Mouse (Mus musculus) midbrain, embryonic 12.5 days (tissue): ENCODE results near the gene Gm8947. TPM values are rescaled to one million over a fixed set of nuclear protein-coding genes. Genes with fewer than 3 reads are reported as not detected.
"Not testable (repeated sequence)": the region's sequence is repeated elsewhere in the genome, so short reads cannot be mapped to it uniquely, and the experiment has no call there.

Experiments
- ATAC-seq: fragments of 200-750 bp; cut with Nextera tagmentation; 2 replicates; pipeline ENCODE4 v1.8.0; 2017; ENCODE audit warnings: low read depth, moderate TSS enrichment, moderate library complexity; ENCODE audit not compliant: low FRiP score
- H3K27ac ChIP-seq: fragments of 300-500 bp; sonication (generic); replicated peaks from 2 replicates; pipeline ENCODE4 v1.5.1; 2016; ENCODE audit warnings: mild to moderate bottlenecking
- H3K27me3 ChIP-seq: fragments of 300-500 bp; sonication (generic); 2 replicates; pipeline ENCODE4 v1.6.1; 2016; ENCODE audit warnings: mild to moderate bottlenecking
- H3K36me3 ChIP-seq: fragments of 300-500 bp; sonication (generic); 2 replicates; pipeline ENCODE4 v1.6.1; 2016
- H3K4me1 ChIP-seq: fragments of 300-500 bp; sonication (generic); 2 replicates; pipeline ENCODE4 v1.6.1; 2016
- H3K4me2 ChIP-seq: fragments of 300-500 bp; sonication (generic); replicated peaks from 2 replicates; pipeline ENCODE4 v1.6.1; 2016; ENCODE audit warnings: mild to moderate bottlenecking, moderate library complexity
- H3K4me3 ChIP-seq: fragments of 300-500 bp; sonication (generic); 2 replicates; pipeline ENCODE4 v1.5.1; 2016; ENCODE audit warnings: mild to moderate bottlenecking
- H3K9ac ChIP-seq: fragments of 300-500 bp; sonication (generic); replicated peaks from 2 replicates; pipeline ENCODE4 v1.6.1; 2016; ENCODE audit warnings: mild to moderate bottlenecking, moderate library complexity
- H3K9me3 ChIP-seq: fragments of 300-500 bp; sonication (generic); 2 replicates; pipeline ENCODE4 v1.6.1; 2016; ENCODE audit warnings: mild to moderate bottlenecking
- WGBS: fragments of 180-500 bp; shearing (Covaris S2); methylation state at CpG from one replicate; pipeline ENCODE4 v1.1.7; 2016; 5-methylcytosine and 5-hydroxymethylcytosine counted together
- polyA plus RNA-seq: library from polyadenylated mRNA; unstranded; fragments of >200 nt; fragmentation: Nextera tagmentation; extraction: Ambion mirVana; gene quantifications from 2 replicates; pipeline ENCODE4 v1.2.1, GENCODE M21; 2016

Gene Gm8947
- polyA plus RNA-seq, 1 experiment from 2014 or later: not detected

- Histone ChIP-seq H3K9ac (no peak overlapping the region), H3K27me3 (no peaks in the 10 kb centered on the region), H3K4me2 (no peak overlapping the region), H3K36me3 (no peaks in the 10 kb centered on the region), H3K27ac (no peak overlapping the region), H3K9me3 (no peaks in the 10 kb centered on the region), H3K4me1 (peaks cover 22% of the 10 kb centered on the region), H3K4me3 (no peak overlapping the region)
- 32% methylated on average over 8 of the region's 8 CpGs for WGBS
- ATAC-seq: no peak
These were observed 26.1 kb upstream of the Gm8947 start for GRCm38 (mm10) chr1:151166031-151166430.

GRCm38 (mm10) chr1:151167297-151168047 is 24.7 kb upstream of the Gm8947 start:
- H3K36me3 ChIP-seq: no peaks in the 10 kb centered on the region
- peak; percentile 69 for ATAC-seq
- WGBS: 11% methylated on average over 12 of the region's 12 CpGs
- no peaks in the 10 kb centered on the region for H3K9me3 ChIP-seq
- H3K9ac ChIP-seq: no peak overlapping the region
- H3K4me2 ChIP-seq: no peak overlapping the region
- H3K4me3 ChIP-seq: no peak overlapping the region
- H3K27me3 ChIP-seq: no peaks in the 10 kb centered on the region
- peak overlapping the region; percentile 35; the same call in 1 of the 2 replicates for H3K27ac ChIP-seq
- peaks cover 22% of the 10 kb centered on the region for H3K4me1 ChIP-seq

- 84% methylated on average over 3 of the region's 3 CpGs for WGBS
- ATAC-seq: no peak
- H3K4me1 ChIP-seq: peaks cover 22% of the 10 kb centered on the region
- no peaks in the 10 kb centered on the region for H3K27me3 ChIP-seq
- no peaks in the 10 kb centered on the region for H3K9me3 ChIP-seq
- no peak overlapping the region for H3K4me2 ChIP-seq
- no peak overlapping the region for H3K4me3 ChIP-seq
- no peak overlapping the region for H3K27ac ChIP-seq
- H3K36me3 ChIP-seq: no peaks in the 10 kb centered on the region
- H3K9ac ChIP-seq: no peak overlapping the region
These were observed 23.5 kb upstream of the Gm8947 start for GRCm38 (mm10) chr1:151168637-151169036.

- no peaks in the 10 kb centered on the region for H3K9me3 ChIP-seq
- no peak overlapping the region for H3K9ac ChIP-seq
- WGBS: 86% methylated on average over 2 of the region's 2 CpGs
- no peaks in the 10 kb centered on the region for H3K36me3 ChIP-seq
- H3K4me1 ChIP-seq: peaks cover 18% of the 10 kb centered on the region
- no peak overlapping the region for H3K4me3 ChIP-seq
- no peak overlapping the region for H3K27ac ChIP-seq
- no peak for ATAC-seq
- H3K27me3 ChIP-seq: no peaks in the 10 kb centered on the region
- H3K4me2 ChIP-seq: no peak overlapping the region
These were observed 20.4 kb upstream of the Gm8947 start for GRCm38 (mm10) chr1:151171572-151172461.

- Histone ChIP-seq H3K27me3 (no peaks in the 10 kb centered on the region), H3K27ac (no peak overlapping the region; the same call in 1 of the 2 replicates), H3K4me3 (no peak overlapping the region), H3K9me3 (no peaks in the 10 kb centered on the region), H3K36me3 (no peaks in the 10 kb centered on the region), H3K4me2 (peak overlapping the region; percentile 37), H3K9ac (no peak overlapping the region), H3K4me1 (peaks cover 20% of the 10 kb centered on the region)
- ATAC-seq: peak; percentile 83
- 4% methylated on average over 10 of the region's 10 CpGs for WGBS
These were observed 14.9 kb upstream of the Gm8947 start for GRCm38 (mm10) chr1:151177030-151177936.

- no peak overlapping the region for H3K4me3 ChIP-seq
- no peak; the same call in 1 of the 2 replicates for ATAC-seq
- H3K9me3 ChIP-seq: no peaks in the 10 kb centered on the region
- WGBS: 5% methylated on average over 4 of the region's 4 CpGs
- H3K36me3 ChIP-seq: no peaks in the 10 kb centered on the region
- H3K27me3 ChIP-seq: no peaks in the 10 kb centered on the region
- H3K9ac ChIP-seq: no peak overlapping the region
- peak overlapping the region; percentile 37 for H3K4me2 ChIP-seq
- no peak overlapping the region for H3K27ac ChIP-seq
- peaks cover 20% of the 10 kb centered on the region for H3K4me1 ChIP-seq
These were observed 14.3 kb upstream of the Gm8947 start for GRCm38 (mm10) chr1:151177937-151178271.

GRCm38 (mm10) chr1:151178505-151179083 is 13.6 kb upstream of the Gm8947 start:
- Histone ChIP-seq H3K4me1 (peaks cover 20% of the 10 kb centered on the region), H3K9ac (no peak overlapping the region), H3K9me3 (no peaks in the 10 kb centered on the region), H3K27ac (0 out of 2 replicates have a peak overlapping the region, but pooled peaks have one; percentile 49), H3K4me2 (no peak overlapping the region), H3K36me3 (no peaks in the 10 kb centered on the region), H3K4me3 (no peak overlapping the region), H3K27me3 (no peaks in the 10 kb centered on the region)
- 11% methylated on average over 2 of the region's 2 CpGs for WGBS
- peak; percentile 42; the same call in 1 of the 2 replicates for ATAC-seq

GRCm38 (mm10) chr1:151180167-151180566 is 12.0 kb upstream of the Gm8947 start:
- H3K4me1 ChIP-seq: peaks cover 20% of the 10 kb centered on the region
- no peak overlapping the region for H3K4me2 ChIP-seq
- H3K9ac ChIP-seq: no peak overlapping the region
- no peaks in the 10 kb centered on the region for H3K9me3 ChIP-seq
- no peaks in the 10 kb centered on the region for H3K36me3 ChIP-seq
- no peak overlapping the region for H3K27ac ChIP-seq
- ATAC-seq: no peak
- no peaks in the 10 kb centered on the region for H3K27me3 ChIP-seq
- H3K4me3 ChIP-seq: no peak overlapping the region
- WGBS: 76% methylated on average over 2 of the region's 2 CpGs

GRCm38 (mm10) chr1:151182266-151182665 is 9.9 kb upstream of the Gm8947 start, which contains the start of gene Gm47985:
Gene Gm47985 (plus strand): TSS chr1:151182537.
- not testable (repeated sequence) for H3K27ac ChIP-seq, H3K9ac ChIP-seq, H3K4me3 ChIP-seq, ATAC-seq, H3K9me3 ChIP-seq, H3K27me3 ChIP-seq, H3K36me3 ChIP-seq, H3K4me2 ChIP-seq
- no CpG with 5 or more reads among the region's 7 CpGs for WGBS
- H3K4me1 ChIP-seq: peaks cover 13% of the 10 kb centered on the region

- H3K36me3 ChIP-seq, H3K9me3 ChIP-seq, H3K9ac ChIP-seq, H3K4me1 ChIP-seq, H3K4me2 ChIP-seq, H3K4me3 ChIP-seq, H3K27ac ChIP-seq, ATAC-seq, H3K27me3 ChIP-seq: not testable (repeated sequence)
- 78% methylated on average over 3 of the region's 3 CpGs for WGBS
These were observed 6.0 kb upstream of the Gm8947 start for GRCm38 (mm10) chr1:151186186-151186585.

- not testable (repeated sequence) for H3K36me3 ChIP-seq, ATAC-seq, H3K27me3 ChIP-seq, H3K9ac ChIP-seq, H3K4me3 ChIP-seq, H3K4me2 ChIP-seq, H3K27ac ChIP-seq, H3K9me3 ChIP-seq, H3K4me1 ChIP-seq
- 89% methylated on average over 4 of the region's 4 CpGs for WGBS
These were observed 5.2 kb upstream of the Gm8947 start for GRCm38 (mm10) chr1:151186879-151187424.
